Mouse (Mus musculus) kidney, embryonic 16.5 days (tissue): ENCODE results near the gene Spast. TPM values are rescaled to one million over a fixed set of nuclear protein-coding genes. Genes with fewer than 3 reads are reported as not detected.

Experiments used
- polyA plus RNA-seq: library from polyadenylated mRNA; unstranded; fragments of >200 nt; fragmentation: Nextera tagmentation; extraction: Ambion mirVana; gene quantifications from 2 replicates; pipeline ENCODE4 v1.2.1, GENCODE M21; 2015

The Spast gene
- polyA plus RNA-seq, 1 experiment from 2014 or later = 9.7 TPM

Other genes starting within 250 kb of the Spast start
- gene Memo1, start 43.5 kb upstream of the Spast start, polyA plus RNA-seq = 76.6 and 81.1 TPM in 2 replicates
- 215 and 220 TPM in 2 replicates for gene Dpy30, start 15.0 kb upstream of the Spast start, polyA plus RNA-seq
- gene Slc30a6, start 56.6 kb downstream of the Spast start, polyA plus RNA-seq = 46.7 and 51.8 TPM in 2 replicates
- gene Nlrc4, start 120.2 kb downstream of the Spast start, polyA plus RNA-seq = 0.26 and 0.35 TPM in 2 replicates
- 58.4 and 61.3 TPM in 2 replicates for gene Yipf4, start 150.5 kb downstream of the Spast start, polyA plus RNA-seq
- gene Birc6, start 189.3 kb downstream of the Spast start, polyA plus RNA-seq = 64.6 and 86.6 TPM in 2 replicates